Mouse (Mus musculus) CH12.LX (cell line): ENCODE results near the gene Mief2. TPM values are rescaled to one million over a fixed set of nuclear protein-coding genes. Genes with fewer than 3 reads are reported as not detected.

Experiments used
- DNase-seq: peaks from one replicate; pipeline ENCODE4 v3.0.0-alpha.2; 2013; ENCODE audit errors: extremely low read depth
- H3K27ac ChIP-seq: 2 replicates; pipeline ENCODE4 v1.5.1; 2012; ENCODE audit warnings: low read depth, mild to moderate bottlenecking, control low read depth, moderate library complexity; ENCODE audit not compliant: insufficient read depth
- H3K27me3 ChIP-seq: replicated peaks from 2 replicates; pipeline ENCODE3; 2012; ENCODE audit warnings: inconsistent platforms
- H3K36me3 ChIP-seq, 2 experiments: replicated peaks in 1 of 2; 2 replicates each; pipeline versions ENCODE3 to v1.6.1; 2012; ENCODE audit warnings: inconsistent platforms in 1 of 2, low read length in 1 of 2, mild to moderate bottlenecking in 1 of 2, mixed read lengths in 1 of 2, moderate library complexity in 1 of 2; ENCODE audit not compliant: control insufficient read depth in 1 of 2, insufficient read depth in 1 of 2
- H3K4me1 ChIP-seq, 2 experiments: 2 replicates each; pipeline ENCODE4 v1.6.1; 2012; ENCODE audit warnings: inconsistent platforms in 1 of 2, moderate library complexity in 1 of 2; ENCODE audit not compliant: insufficient read depth in 2 of 2, control insufficient read depth in 1 of 2
- H3K4me2 ChIP-seq: 2 replicates; pipeline ENCODE4 v1.6.1; 2012; ENCODE audit warnings: low read depth, mild to moderate bottlenecking, control low read depth; ENCODE audit not compliant: poor library complexity, insufficient read depth, severe bottlenecking
- H3K4me3 ChIP-seq, 3 experiments: fragments of 150-350 bp in 1 of 3; sonication (generic) in 1 of 3; replicated peaks in 1 of 3; 2 replicates each; pipeline versions ENCODE3 to v1.5.1; 2011 to 2012; ENCODE audit warnings: low read depth in 2 of 3, low read length in 2 of 3, mild to moderate bottlenecking in 2 of 3, moderate library complexity in 2 of 3, control low read depth in 1 of 3, improper control_type of control experiment in 1 of 3, inconsistent platforms in 1 of 3, mixed read lengths in 1 of 3; ENCODE audit not compliant: poor library complexity in 1 of 3
- H3K79me2 ChIP-seq: replicated peaks from 2 replicates; pipeline ENCODE4 v1.6.1; 2012; ENCODE audit warnings: mild to moderate bottlenecking, moderate library complexity; ENCODE audit not compliant: control insufficient read depth, poor library complexity, insufficient read depth, severe bottlenecking; ENCODE audit errors: extremely low read depth
- H3K9ac ChIP-seq: 2 replicates; pipeline ENCODE4 v1.6.1; 2012; ENCODE audit warnings: low read depth, mild to moderate bottlenecking, control low read depth, moderate library complexity; ENCODE audit not compliant: insufficient read depth
- H3K9me3 ChIP-seq: replicated peaks from 2 replicates; pipeline ENCODE3; 2012; ENCODE audit warnings: low read length, inconsistent platforms, mixed read lengths
- CHD2 ChIP-seq: IDR thresholded peaks from 2 replicates; pipeline ENCODE4 v1.6.1; 2011; ENCODE audit warnings: low read length, improper control_type of control experiment
- E2F4 ChIP-seq: IDR thresholded peaks from 2 replicates; pipeline ENCODE4 v1.6.1; 2011; ENCODE audit warnings: low read depth, low read length, improper control_type of control experiment; ENCODE audit not compliant: insufficient replicate concordance
- ETS1 ChIP-seq: conservative IDR thresholded peaks from 2 replicates; pipeline ENCODE4 v1.6.1; 2012; ENCODE audit warnings: low read depth, mild to moderate bottlenecking, inconsistent platforms, low read length, improper control_type of control experiment, moderate library complexity
- GABPA ChIP-seq: IDR thresholded peaks from 2 replicates; pipeline ENCODE4 v1.6.1; 2012; ENCODE audit warnings: low read depth, low read length, improper control_type of control experiment, inconsistent platforms; ENCODE audit not compliant: insufficient replicate concordance
- IRF4 ChIP-seq: IDR thresholded peaks from 2 replicates; pipeline ENCODE4 v1.6.1; 2014; ENCODE audit warnings: low read depth, mild to moderate bottlenecking, inconsistent platforms, low read length, improper control_type of control experiment
- JUN ChIP-seq: IDR thresholded peaks from 2 replicates; pipeline ENCODE4 v1.6.1; 2011; ENCODE audit warnings: low read depth, mild to moderate bottlenecking, low read length, improper control_type of control experiment, moderate library complexity; ENCODE audit not compliant: insufficient read depth
- MAZ ChIP-seq: IDR thresholded peaks from 2 replicates; pipeline ENCODE4 v1.6.1; 2012; ENCODE audit warnings: low read depth, mild to moderate bottlenecking, inconsistent platforms, low read length, improper control_type of control experiment, moderate library complexity
- MXI1 ChIP-seq: IDR thresholded peaks from 2 replicates; pipeline ENCODE4 v1.6.1; 2011; ENCODE audit warnings: mild to moderate bottlenecking, low read depth, low read length, improper control_type of control experiment
- MYC ChIP-seq: IDR thresholded peaks from 2 replicates; pipeline ENCODE4 v1.6.1; 2011; ENCODE audit warnings: low read depth, mild to moderate bottlenecking, improper control_type of control experiment, low read length
- NELFE ChIP-seq: IDR thresholded peaks from 2 replicates; pipeline ENCODE4 v1.6.1; 2011; ENCODE audit warnings: low read depth, low read length, improper control_type of control experiment
- PAX5 ChIP-seq: IDR thresholded peaks from 2 replicates; pipeline ENCODE4 v1.6.1; 2012; ENCODE audit warnings: low read length, inconsistent platforms, mixed read lengths
- POLR2A ChIP-seq: IDR thresholded peaks from 2 replicates; pipeline ENCODE4 v1.6.1; 2011; ENCODE audit warnings: low read depth, mild to moderate bottlenecking, improper control_type of control experiment, low read length
- POLR2AphosphoS2 ChIP-seq: IDR thresholded peaks from 2 replicates; pipeline ENCODE4 v1.6.1; 2011; ENCODE audit warnings: low read depth, low read length, improper control_type of control experiment
- RAD21 ChIP-seq: IDR thresholded peaks from 2 replicates; pipeline ENCODE4 v1.6.1; 2011; ENCODE audit warnings: low read depth, mild to moderate bottlenecking, low read length, improper control_type of control experiment, moderate library complexity
- SIN3A ChIP-seq: IDR thresholded peaks from 2 replicates; pipeline ENCODE4 v1.6.1; 2012; ENCODE audit warnings: low read length, improper control_type of control experiment, inconsistent platforms
- SMC3 ChIP-seq: IDR thresholded peaks from 2 replicates; pipeline ENCODE4 v1.6.1; 2011; ENCODE audit warnings: low read depth, low read length, improper control_type of control experiment
- TBP ChIP-seq: conservative IDR thresholded peaks from 2 replicates; pipeline ENCODE4 v1.6.1; 2011; ENCODE audit warnings: low read depth, low read length, improper control_type of control experiment
- TCF12 ChIP-seq: IDR thresholded peaks from 2 replicates; pipeline ENCODE4 v1.6.1; 2014; ENCODE audit warnings: low read depth, mild to moderate bottlenecking, inconsistent platforms, low read length, improper control_type of control experiment
- UBTF ChIP-seq: IDR thresholded peaks from 2 replicates; pipeline ENCODE4 v1.6.1; 2012; ENCODE audit warnings: low read depth, mild to moderate bottlenecking, inconsistent platforms, low read length, improper control_type of control experiment, moderate library complexity
- USF2 ChIP-seq: conservative IDR thresholded peaks from 2 replicates; pipeline ENCODE4 v1.6.1; 2011; ENCODE audit warnings: low read depth, low read length, improper control_type of control experiment
- ZMIZ1 ChIP-seq: IDR thresholded peaks from 2 replicates; pipeline ENCODE4 v1.6.1; 2012; ENCODE audit warnings: low read depth, mild to moderate bottlenecking, inconsistent platforms, low read length, improper control_type of control experiment
- dilution Hi-C: fragments of 300-500 bp; cut with MboI; formaldehyde crosslinking; loops from 2 replicates; pipeline ENCODE4 v1.14.3; 2020; ENCODE audit warnings: low sequenced_read_pairs; ENCODE audit not compliant: extremely low pct_unique_long_range_greater_than_20kb, extremely low pct_ligation_motif_present
- in situ Hi-C: fragments of 300-500 bp; cut with MboI; formaldehyde crosslinking; loops from 3 replicates; pipeline ENCODE4 v1.14.3; 2019; ENCODE audit warnings: low sequenced_read_pairs, low pct_ligation_motif_present, low pct_unique_long_range_greater_than_20kb, mixed read lengths
- polyA plus RNA-seq: library from polyadenylated mRNA; unstranded; fragments of >175 nt; gene quantifications from 2 replicates; pipeline ENCODE4 v1.2.1, GENCODE M21; 2012; ENCODE audit warnings: low read depth; ENCODE audit not compliant: insufficient read length
- total RNA-seq, 2 experiments: library from RNA; depleted of rRNA; stranded (reverse); fragments of 300-350 nt in 1 of 2; fragments of >200 nt in 1 of 2; gene quantifications; 2 replicates each; pipeline ENCODE4 v1.2.3; 2012 to 2014

Mief2 gene
- total and polyA plus RNA-seq, 3 experiments, result 6.8 to 12.7 (median 10.9) TPM

DNA sequence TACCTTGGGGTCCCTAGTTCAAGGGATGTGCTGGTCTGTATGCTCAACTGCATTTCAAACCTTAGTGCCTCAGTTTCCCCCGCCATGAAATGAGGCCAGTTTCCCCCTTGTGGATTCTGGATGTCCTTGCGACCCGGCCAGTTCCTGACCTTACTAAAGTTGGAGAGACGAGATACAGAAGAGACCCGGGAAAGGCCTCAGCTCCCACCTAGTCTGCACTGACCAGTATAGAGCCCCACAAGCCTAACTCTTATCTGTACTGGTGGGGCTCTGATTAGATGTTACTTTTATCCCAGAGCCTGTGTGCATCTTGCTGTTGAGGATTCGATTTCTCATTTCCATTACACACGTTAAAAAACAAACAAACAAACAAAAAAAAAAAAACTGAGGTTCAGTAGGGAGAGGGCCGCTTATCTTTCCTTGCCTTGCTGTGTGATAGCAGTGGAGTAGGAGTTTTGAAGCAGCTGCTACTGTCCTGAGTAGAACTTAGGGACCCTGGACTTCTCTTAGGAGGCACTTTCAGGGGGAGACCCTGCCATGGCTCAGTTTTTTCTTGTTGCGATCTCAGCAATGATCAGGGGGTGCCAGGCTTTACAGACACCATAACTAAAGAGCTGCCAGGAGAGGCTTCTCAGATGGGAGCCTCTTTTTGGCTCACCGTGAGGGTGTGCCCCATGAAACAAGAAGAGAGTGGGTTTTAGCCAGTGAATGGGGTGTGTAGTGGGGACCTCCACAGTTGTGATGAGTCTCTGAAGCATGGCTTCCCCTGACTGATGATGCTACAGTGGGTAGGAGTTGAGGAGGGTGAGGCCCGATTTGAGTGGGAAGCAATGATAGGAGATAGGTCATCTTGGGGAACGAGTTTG lies 27.6 kb upstream of the Mief2 start:
- no peak overlapping the region for H3K27ac ChIP-seq
- H3K4me3 ChIP-seq, result peak overlapping the region; percentile 84 to 94 (median 88)
- H3K36me3 ChIP-seq, result peaks cover 0 to 20% of the 10 kb centered on the region in 2 experiments
- H3K79me2 ChIP-seq, result no peaks in the 10 kb centered on the region
- no peaks in the 10 kb centered on the region for H3K9me3 ChIP-seq
- no peak for TF ChIP-seq ETS1
- no peak for TF ChIP-seq NELFE
- no peak for TF ChIP-seq USF2
- peaks cover 7% of the 10 kb centered on the region for H3K27me3 ChIP-seq
- H3K4me1 ChIP-seq, result peaks cover 20 to 46% of the 10 kb centered on the region in 2 experiments
- dilution Hi-C loops (no loop called here), in situ Hi-C loops (no loop called here)
- peak overlapping the region; percentile 93 for H3K9ac ChIP-seq
- DNase-seq, result no peak
- peak overlapping the region; percentile 97 for H3K4me2 ChIP-seq

DNA sequence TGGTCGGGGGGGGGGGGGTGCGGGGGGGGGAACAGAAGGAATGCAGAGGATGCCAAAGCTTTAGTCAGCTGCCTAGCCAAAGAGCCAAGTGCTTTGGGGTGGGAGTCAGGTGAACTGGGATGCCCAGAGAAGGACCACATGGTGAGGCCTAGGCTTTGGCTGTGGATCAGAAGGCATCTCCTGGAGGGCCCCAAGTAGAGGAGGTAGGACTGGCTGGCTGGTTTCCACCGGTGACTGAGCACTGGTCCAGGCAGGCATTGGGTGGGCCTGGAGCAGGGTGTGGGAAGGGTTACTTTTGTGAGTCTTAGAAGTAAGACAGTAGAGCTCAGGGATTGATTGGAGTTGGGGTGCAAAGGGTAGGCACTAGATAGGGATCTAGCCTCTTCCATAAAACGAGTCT lies 26.6 kb upstream of the Mief2 start:
- H3K79me2 ChIP-seq, result no peaks in the 10 kb centered on the region
- H3K27me3 ChIP-seq, result peaks cover 7% of the 10 kb centered on the region
- no peak overlapping the region for H3K4me2 ChIP-seq
- no peak overlapping the region for H3K9ac ChIP-seq
- peaks cover 8 to 30% of the 10 kb centered on the region in 2 experiments for H3K36me3 ChIP-seq
- H3K9me3 ChIP-seq, result no peaks in the 10 kb centered on the region
- no peak overlapping the region for H3K27ac ChIP-seq
- TF ChIP-seq IRF4 (no peak), SIN3A (no peak), TCF12 (no peak), POLR2AphosphoS2 (no peak), MXI1 (no peak), MAZ (no peak), GABPA (no peak), TBP (no peak), CHD2 (no peak), UBTF (no peak), ZMIZ1 (no peak), PAX5 (no peak), POLR2A (no peak), E2F4 (no peak), MYC (no peak), SMC3 (no peak), JUN (no peak), NELFE (no peak), RAD21 (no peak)
- dilution Hi-C loops, result no loop called here
- no peak overlapping the region for H3K4me3 ChIP-seq
- in situ Hi-C loops, result no loop called here
- peaks cover 20 to 46% of the 10 kb centered on the region in 2 experiments for H3K4me1 ChIP-seq
- no peak for DNase-seq
